Mouse (Mus musculus) limb, embryonic 12.5 days (tissue): ENCODE results near the gene Gvin1. TPM values are rescaled to one million over a fixed set of nuclear protein-coding genes. Genes with fewer than 3 reads are reported as not detected.
"Not testable (repeated sequence)": the region's sequence is repeated elsewhere in the genome, so short reads cannot be mapped to it uniquely, and the experiment has no call there.

Experiments
- ATAC-seq: fragments of 200-750 bp; cut with Nextera tagmentation; 2 replicates; pipeline ENCODE4 v1.8.0; 2017; ENCODE audit warnings: low read depth, moderate TSS enrichment; ENCODE audit not compliant: insufficient number of reproducible peaks, insufficient read depth, low FRiP score, low TSS enrichment
- H3K27ac ChIP-seq: fragments of 300-500 bp; sonication (generic); 2 replicates; pipeline ENCODE4 v1.5.1; 2016; ENCODE audit warnings: mild to moderate bottlenecking, moderate library complexity
- H3K27me3 ChIP-seq: fragments of 300-500 bp; sonication (generic); 2 replicates; pipeline ENCODE4 v1.6.1; 2016; ENCODE audit warnings: mild to moderate bottlenecking, moderate library complexity
- H3K36me3 ChIP-seq: fragments of 300-500 bp; sonication (generic); 2 replicates; pipeline ENCODE4 v1.6.1; 2016; ENCODE audit warnings: mild to moderate bottlenecking, moderate library complexity
- H3K4me1 ChIP-seq: fragments of 300-500 bp; sonication (generic); replicated peaks from 2 replicates; pipeline ENCODE4 v1.6.1; 2016
- H3K4me2 ChIP-seq: fragments of 300-500 bp; sonication (generic); 2 replicates; pipeline ENCODE4 v1.6.1; 2016; ENCODE audit warnings: mild to moderate bottlenecking, moderate library complexity
- H3K4me3 ChIP-seq: fragments of 300-500 bp; sonication (generic); replicated peaks from 2 replicates; pipeline ENCODE4 v1.5.1; 2016; ENCODE audit warnings: mild to moderate bottlenecking
- H3K9ac ChIP-seq: fragments of 300-500 bp; sonication (generic); replicated peaks from 2 replicates; pipeline ENCODE4 v1.6.1; 2016; ENCODE audit warnings: mild to moderate bottlenecking, moderate library complexity
- H3K9me3 ChIP-seq: fragments of 300-500 bp; sonication (generic); 2 replicates; pipeline ENCODE4 v1.6.1; 2016; ENCODE audit warnings: mild to moderate bottlenecking, moderate library complexity
- WGBS: fragments of 180-500 bp; shearing (Covaris S2); methylation state at CpG from one replicate; pipeline ENCODE4 v1.1.7; 2016; 5-methylcytosine and 5-hydroxymethylcytosine counted together
- polyA plus RNA-seq: library from polyadenylated mRNA; unstranded; fragments of >200 nt; fragmentation: Nextera tagmentation; extraction: Ambion mirVana; gene quantifications from 2 replicates; pipeline ENCODE4 v1.2.1, GENCODE M21; 2016

Gvin1 gene
- polyA plus RNA-seq, 1 experiment from 2014 or later: not detected

- H3K9ac ChIP-seq, H3K4me3 ChIP-seq, ATAC-seq, H3K27ac ChIP-seq, H3K9me3 ChIP-seq, H3K36me3 ChIP-seq, H3K4me1 ChIP-seq, H3K4me2 ChIP-seq, H3K27me3 ChIP-seq: not testable (repeated sequence)
- WGBS: 84% methylated on average over 2 of the region's 3 CpGs
These were observed 8.5 kb downstream of the Gvin1 start for GRCm38 (mm10) chr7:106206630-106207029.

GRCm38 (mm10) chr7:106177065-106177464 lies 38.1 kb downstream of the Gvin1 start:
- not testable (repeated sequence) for H3K9ac ChIP-seq, H3K27ac ChIP-seq, H3K4me1 ChIP-seq, H3K4me3 ChIP-seq, H3K36me3 ChIP-seq, H3K9me3 ChIP-seq, H3K27me3 ChIP-seq, H3K4me2 ChIP-seq, ATAC-seq

GRCm38 (mm10) chr7:106145013-106145754 lies 69.9 kb downstream of the Gvin1 start:
- not testable (repeated sequence) for H3K4me1 ChIP-seq, H3K9me3 ChIP-seq, ATAC-seq, H3K27ac ChIP-seq, H3K4me3 ChIP-seq, H3K36me3 ChIP-seq, H3K4me2 ChIP-seq, H3K27me3 ChIP-seq, H3K9ac ChIP-seq
- WGBS: 100% methylated on average over 1 of the region's 2 CpGs

- H3K4me3 ChIP-seq, ATAC-seq, H3K4me2 ChIP-seq, H3K36me3 ChIP-seq, H3K9me3 ChIP-seq, H3K27me3 ChIP-seq, H3K27ac ChIP-seq, H3K9ac ChIP-seq, H3K4me1 ChIP-seq: not testable (repeated sequence)
- no CpG with 5 or more reads among the region's 1 CpGs for WGBS
These were observed 73.8 kb downstream of the Gvin1 start for GRCm38 (mm10) chr7:106141128-106141895.

- H3K4me2 ChIP-seq, H3K9me3 ChIP-seq, H3K36me3 ChIP-seq, H3K27me3 ChIP-seq, ATAC-seq, H3K9ac ChIP-seq, H3K27ac ChIP-seq, H3K4me1 ChIP-seq, H3K4me3 ChIP-seq: not testable (repeated sequence)
- no CpG with 5 or more reads among the region's 2 CpGs for WGBS
These were observed 97.8 kb downstream of the Gvin1 start for GRCm38 (mm10) chr7:106117090-106117948.
